Mouse (Mus musculus): ENCODE measurements around the gene Lrmda. TPM values are rescaled to one million over a fixed set of nuclear protein-coding genes. Genes with fewer than 3 reads are reported as not detected.

The Lrmda gene
- polyA plus RNA-seq, 1 experiment: 0.65 TPM

GRCm38 (mm10) chr14:21985981-21986732 lies 33.4 kb upstream of the Lrmda start:
- Histone ChIP-seq H3K27ac (ENCODE audit: insufficient read depth, low read length) (no peak overlapping the region), H3K4me3 (ENCODE audit: insufficient read depth, low read length) (peak overlapping the region; percentile 43), H3K4me1 (ENCODE audit: control insufficient read depth, insufficient read depth, low read length) (no peaks in the 10 kb centered on the region)
- peak; percentile 40 for TF ChIP-seq CTCF (IDR thresholded peaks at IDR 0.05; ENCODE audit: extremely low read depth, insufficient read depth, low read length)
- no peak for TF ChIP-seq POLR2A (IDR thresholded peaks at IDR 0.05; ENCODE audit: extremely low read depth, insufficient read depth, low read length)

- peak overlapping the region; percentile 43 for H3K4me3 ChIP-seq (ENCODE audit: insufficient read depth, low read length)
- H3K4me1 ChIP-seq (ENCODE audit: control insufficient read depth, insufficient read depth, low read length): no peaks in the 10 kb centered on the region
- TF ChIP-seq POLR2A (IDR thresholded peaks at IDR 0.05; ENCODE audit: extremely low read depth, insufficient read depth, low read length) (no peak), CTCF (IDR thresholded peaks at IDR 0.05; ENCODE audit: extremely low read depth, insufficient read depth, low read length) (no peak)
- peak overlapping the region; percentile 41 for H3K27ac ChIP-seq (ENCODE audit: insufficient read depth, low read length)
Measured at GRCm38 (mm10) chr14:21986733-21987659, 32.5 kb upstream of the Lrmda start.

GRCm38 (mm10) chr14:21987660-21988576 lies 31.6 kb upstream of the Lrmda start:
- Histone ChIP-seq H3K4me1 (ENCODE audit: control insufficient read depth, insufficient read depth, low read length) (no peaks in the 10 kb centered on the region), H3K4me3 (ENCODE audit: insufficient read depth, low read length) (peak overlapping the region; percentile 43), H3K27ac (ENCODE audit: insufficient read depth, low read length) (peak overlapping the region; percentile 72; the same call in 1 of the 2 replicates)
- TF ChIP-seq CTCF (IDR thresholded peaks at IDR 0.05; ENCODE audit: extremely low read depth, insufficient read depth, low read length) (no peak), POLR2A (IDR thresholded peaks at IDR 0.05; ENCODE audit: extremely low read depth, insufficient read depth, low read length) (peak; percentile 78)

GRCm38 (mm10) chr14:21988577-21989290 lies 30.8 kb upstream of the Lrmda start:
- Histone ChIP-seq H3K4me1 (ENCODE audit: control insufficient read depth, insufficient read depth, low read length) (no peaks in the 10 kb centered on the region), H3K27ac (ENCODE audit: insufficient read depth, low read length) (no peak overlapping the region)
- TF ChIP-seq POLR2A (IDR thresholded peaks at IDR 0.05; ENCODE audit: extremely low read depth, insufficient read depth, low read length) (no peak), CTCF (IDR thresholded peaks at IDR 0.05; ENCODE audit: extremely low read depth, insufficient read depth, low read length) (no peak)

GRCm38 (mm10) chr14:21989291-21989913 lies 30.1 kb upstream of the Lrmda start, which contains the start of gene Zfp503:
TSS of gene Zfp503 (minus strand) at chr14:21989601.
- H3K4me3 ChIP-seq (ENCODE audit: insufficient read depth, low read length): peak within 1 kb of the TSS; percentile 43
- TF ChIP-seq POLR2A (IDR thresholded peaks at IDR 0.05; ENCODE audit: extremely low read depth, insufficient read depth, low read length) (no peak), CTCF (IDR thresholded peaks at IDR 0.05; ENCODE audit: extremely low read depth, insufficient read depth, low read length) (no peak)
- H3K27ac ChIP-seq (ENCODE audit: insufficient read depth, low read length): no peak within 1 kb of the TSS
- H3K4me1 ChIP-seq (ENCODE audit: control insufficient read depth, insufficient read depth, low read length): no peaks in the 10 kb centered on the region

More at GRCm38 (mm10) chr14:21988577-21989290, 30.8 kb upstream of the Lrmda start:
- peak overlapping the region; percentile 43 for H3K4me3 ChIP-seq (ENCODE audit: insufficient read depth, low read length)

GRCm38 (mm10) chr14:21990321-21991021 lies 29.0 kb upstream of the Lrmda start:
- H3K27ac ChIP-seq (ENCODE audit: insufficient read depth, low read length): no peak overlapping the region
- TF ChIP-seq POLR2A (IDR thresholded peaks at IDR 0.05; ENCODE audit: extremely low read depth, insufficient read depth, low read length): no peak
- H3K4me3 ChIP-seq (ENCODE audit: insufficient read depth, low read length): no peak overlapping the region; the same call in 1 of the 2 replicates
- no peaks in the 10 kb centered on the region for H3K4me1 ChIP-seq (ENCODE audit: control insufficient read depth, insufficient read depth, low read length)

GRCm38 (mm10) chr14:21991251-21991780 lies 28.2 kb upstream of the Lrmda start:
- Histone ChIP-seq H3K27ac (ENCODE audit: insufficient read depth, low read length) (no peak overlapping the region), H3K4me3 (ENCODE audit: insufficient read depth, low read length) (no peak overlapping the region), H3K4me1 (ENCODE audit: control insufficient read depth, insufficient read depth, low read length) (no peaks in the 10 kb centered on the region)
- no peak for TF ChIP-seq POLR2A (IDR thresholded peaks at IDR 0.05; ENCODE audit: extremely low read depth, insufficient read depth, low read length)
- TF ChIP-seq CTCF (IDR thresholded peaks at IDR 0.05; ENCODE audit: extremely low read depth, insufficient read depth, low read length): no peak
